In the genomic region with DNA sequence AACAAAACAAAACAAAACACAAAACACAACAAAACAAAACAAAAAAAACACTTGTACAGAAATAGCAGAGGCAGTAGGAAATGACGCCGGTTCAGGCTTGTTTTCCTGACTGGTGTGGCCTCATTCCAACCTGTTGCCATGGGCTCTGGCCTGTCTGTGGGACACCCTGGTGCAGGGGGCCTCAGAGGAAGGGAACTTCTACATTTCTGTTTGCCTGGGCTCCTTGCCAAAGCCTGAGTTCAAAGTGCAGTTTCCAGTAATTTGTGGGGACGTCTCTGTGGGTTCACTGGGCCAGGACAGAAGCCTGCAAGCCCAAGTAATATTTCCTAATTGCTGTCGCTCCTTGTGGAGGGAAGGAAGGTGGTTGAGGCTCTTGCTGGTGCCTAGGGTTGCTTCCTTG, we compare ENCODE assay signal across 9 mouse cellular contexts. TPM values are rescaled to one million over a fixed set of nuclear protein-coding genes. Genes with fewer than 3 reads are reported as not detected.
DNase-seq lines count a peak whose midpoint lies in the region; ATAC-seq and TF ChIP-seq lines count a peak whose summit lies in the region.
"Had no signal": no experiment of that assay in that cellular context is flagged by ENCODE, and none has a peak within 500 bp of the region (broad histone marks: within the 10 kb centered on the region; RNA-seq: fewer than 3 reads in every experiment).

No protein-coding gene starts in this region.

- no peak for TF ChIP-seq EP300 in liver, embryonic 14.5 days (IDR thresholded peaks at IDR 0.05; ENCODE audit: low read depth)

- no peaks in the 10 kb centered on the region for H3K9me3 ChIP-seq in forebrain, postnatal 0 days (ENCODE audit: low read length)
- H3K9me3 ChIP-seq in forebrain, embryonic 11.5 days (ENCODE audit: control insufficient read depth, low read length) = no peaks in the 10 kb centered on the region
- no peaks in the 10 kb centered on the region for H3K9me3 ChIP-seq in G1E (replicated peaks)
- H3K9me3 ChIP-seq in intestine, embryonic 14.5 days (ENCODE audit: control insufficient read depth, low read length) = no peaks in the 10 kb centered on the region
- H3K9me3 ChIP-seq in liver, embryonic 14.5 days (ENCODE audit: control insufficient read depth, low read length) = no peaks in the 10 kb centered on the region

- H3K4me3 ChIP-seq in forebrain, postnatal 0 days (ENCODE audit: low read depth, low read length) = no peak overlapping the region
- no peak overlapping the region for H3K4me3 ChIP-seq in forebrain, embryonic 11.5 days (ENCODE audit: low read depth, low read length)
- no peak overlapping the region for H3K4me3 ChIP-seq in G1E (ENCODE audit: low read depth, low read length)
- no peak overlapping the region for H3K4me3 ChIP-seq in gastrocnemius, adult 2 months
- no peak overlapping the region for H3K4me3 ChIP-seq in intestine, embryonic 14.5 days (ENCODE audit: low read depth, low read length)
- no peak overlapping the region for H3K4me3 ChIP-seq in liver, embryonic 14.5 days (ENCODE audit: insufficient read depth in 1 of 2, low read depth in 2 of 2, low read length in 2 of 2)
- H3K4me3 ChIP-seq: erythroblast, embryonic 14.5 days had no signal

- H3K27me3 ChIP-seq in forebrain, postnatal 0 days (ENCODE audit: insufficient read depth, low read length) = no peaks in the 10 kb centered on the region; the same call in 1 of the 2 replicates
- no peaks in the 10 kb centered on the region for H3K27me3 ChIP-seq in forebrain, embryonic 11.5 days (ENCODE audit: control insufficient read depth, insufficient read depth, low read length)
- peaks cover 29% of the 10 kb centered on the region for H3K27me3 ChIP-seq in G1E (ENCODE audit: insufficient read depth, low read length)
- H3K27me3 ChIP-seq in intestine, embryonic 14.5 days (replicated peaks; ENCODE audit: control insufficient read depth, insufficient read depth, low read length) = no peaks in the 10 kb centered on the region
- peaks cover 6% of the 10 kb centered on the region for H3K27me3 ChIP-seq in liver, embryonic 14.5 days (ENCODE audit: control insufficient read depth, insufficient read depth, low read length)

- intact Hi-C loops in gastrocnemius, adult 2 months (cut with DNase I) = no loop called here

- no peak overlapping the region for H3K9ac ChIP-seq in forebrain, postnatal 0 days
- H3K9ac ChIP-seq in forebrain, embryonic 11.5 days (ENCODE audit: low read length) = no peak overlapping the region
- no peak overlapping the region for H3K9ac ChIP-seq in intestine, embryonic 14.5 days (ENCODE audit: low read length)
- H3K9ac ChIP-seq in liver, embryonic 14.5 days (replicated peaks) = no peak overlapping the region

- WGBS in forebrain, postnatal 0 days = 17% methylated on average over 4 of the region's 4 CpGs
- 70% methylated on average over 4 of the region's 4 CpGs for WGBS in forebrain, embryonic 11.5 days
- 22% methylated on average over 4 of the region's 4 CpGs for WGBS in intestine, embryonic 14.5 days
- 19% methylated on average over 4 of the region's 4 CpGs for WGBS in liver, embryonic 14.5 days (ENCODE audit: insufficient replicate concordance)

- TF ChIP-seq CTCF in forebrain, postnatal 0 days (IDR thresholded peaks at IDR 0.05; ENCODE audit: low read depth) = no peak
- TF ChIP-seq CTCF in G1E (IDR thresholded peaks at IDR 0.05; ENCODE audit: low read depth, low read length) = no peak
- no peak for TF ChIP-seq CTCF in gastrocnemius, adult 2 months (IDR thresholded peaks at IDR 0.05)
- TF ChIP-seq CTCF in liver, embryonic 14.5 days (IDR thresholded peaks at IDR 0.05; ENCODE audit: low read depth) = no peak

- H3K36me3 ChIP-seq in forebrain, postnatal 0 days (ENCODE audit: insufficient read depth) = no peaks in the 10 kb centered on the region
- H3K36me3 ChIP-seq in forebrain, embryonic 11.5 days (ENCODE audit: control insufficient read depth, insufficient read depth, low read length) = no peaks in the 10 kb centered on the region
- H3K36me3 ChIP-seq in G1E (replicated peaks) = no peaks in the 10 kb centered on the region
- no peaks in the 10 kb centered on the region for H3K36me3 ChIP-seq in intestine, embryonic 14.5 days (ENCODE audit: control insufficient read depth, insufficient read depth, low read length)
- no peaks in the 10 kb centered on the region for H3K36me3 ChIP-seq in liver, embryonic 14.5 days (replicated peaks; ENCODE audit: control insufficient read depth, insufficient read depth, low read depth)

- no peak for ATAC-seq in forebrain, postnatal 0 days
- no peak for ATAC-seq in forebrain, embryonic 11.5 days (replicated peaks; ENCODE audit: low FRiP score)
- ATAC-seq in G1E (ENCODE audit: extremely low read depth, insufficient number of reproducible peaks, low FRiP score, poor library complexity, severe bottlenecking) = no peak
- ATAC-seq in intestine, embryonic 14.5 days (replicated peaks; ENCODE audit: low FRiP score, low TSS enrichment, low read depth) = peak; percentile 70; the same call in 1 of the 2 replicates
- ATAC-seq in liver, embryonic 14.5 days (ENCODE audit: insufficient read depth) = peak; percentile 48

- H3K4me2 ChIP-seq in forebrain, postnatal 0 days (ENCODE audit: low read depth) = no peak overlapping the region
- H3K4me2 ChIP-seq in forebrain, embryonic 11.5 days (ENCODE audit: low read depth, low read length, severe bottlenecking) = no peak overlapping the region
- H3K4me2 ChIP-seq in intestine, embryonic 14.5 days (ENCODE audit: low read length) = no peak overlapping the region
- no peak overlapping the region for H3K4me2 ChIP-seq in liver, embryonic 14.5 days (ENCODE audit: low read depth)

- no peak overlapping the region for H3K27ac ChIP-seq in forebrain, postnatal 0 days (ENCODE audit: low read depth, low read length)
- H3K27ac ChIP-seq in forebrain, embryonic 11.5 days (ENCODE audit: low read depth, low read length) = no peak overlapping the region
- peak overlapping the region; percentile 58 for H3K27ac ChIP-seq in gastrocnemius, adult 2 months
- peak overlapping the region; percentile 40 for H3K27ac ChIP-seq in intestine, embryonic 14.5 days (ENCODE audit: low read depth)
- no peak overlapping the region for H3K27ac ChIP-seq in liver, embryonic 14.5 days

- DNase-seq in forebrain, postnatal 0 days = peak; percentile 38
- no peak for DNase-seq in forebrain, embryonic 11.5 days (ENCODE audit: low spot score)
- DNase-seq in G1E (ENCODE audit: low spot score) = peak; percentile 26
- DNase-seq in gastrocnemius, adult 2 months = peak; percentile 60
- peak; percentile 75 for DNase-seq in intestine, embryonic 14.5 days (ENCODE audit: low spot score)
- peak; percentile 32 to 49 (median 38) for DNase-seq in liver, embryonic 14.5 days (ENCODE audit: low read depth in 3 of 3, low spot score in 3 of 3)
- DNase-seq in right cerebral cortex, postnatal 25 days = peak; percentile 20
- DNase-seq in thymus, postnatal 0 days (ENCODE audit: low spot score) = no peak

- H3K4me1 ChIP-seq in forebrain, postnatal 0 days (ENCODE audit: insufficient read depth) = 0 out of 2 replicates have a peak, but pooled peaks cover 5% of the 10 kb centered on the region
- no peaks in the 10 kb centered on the region for H3K4me1 ChIP-seq in forebrain, embryonic 11.5 days (replicated peaks; ENCODE audit: control insufficient read depth, insufficient read depth, low read length)
- H3K4me1 ChIP-seq in G1E (ENCODE audit: insufficient read depth, low read depth, low read length) = peaks cover 58% of the 10 kb centered on the region
- peaks cover 34% of the 10 kb centered on the region for H3K4me1 ChIP-seq in intestine, embryonic 14.5 days (replicated peaks; ENCODE audit: control insufficient read depth, insufficient read depth, low read length)
- H3K4me1 ChIP-seq in liver, embryonic 14.5 days (replicated peaks; ENCODE audit: control insufficient read depth in 2 of 2, insufficient read depth in 2 of 2, low read length in 1 of 2) = peaks cover 0 to 25% of the 10 kb centered on the region in 2 experiments; a peak in 3 of 4 replicates

RNA-seq across cellular contexts. Expression of a gene that starts 4.9 kb away (rescaled TPM):
- 4.9 TPM in 2 replicates for total RNA-seq in forebrain, postnatal 0 days (2014; rRNA removed)
- polyA plus RNA-seq in forebrain, postnatal 0 days (2015; fragmentation: Nextera tagmentation; extraction: Ambion mirVana) = 9.9 and 11.9 TPM in 2 replicates
- 3.6 and 4.8 TPM in 2 replicates for polyA plus RNA-seq in forebrain, embryonic 11.5 days (2014; fragmentation: Nextera tagmentation; extraction: Ambion mirVana)
- total RNA-seq in G1E (2014; fragmentation: Nextera tagmentation) (1.4 TPM in 1 of 2 replicates, not detected in the other), G1E (2017) (19.8 and 28.1 TPM in 2 replicates)
- polyA plus RNA-seq in G1E (2012) = 0.13 and 0.19 TPM in 2 replicates
- total RNA-seq in gastrocnemius, adult 2 months (2021) = under 1 TPM in 1 of 2 experiments, not detected in 1; 0.25 TPM
- 5.2 and 6.0 TPM in 2 replicates for polyA plus RNA-seq in intestine, embryonic 14.5 days (2014; fragmentation: Nextera tagmentation; extraction: Ambion mirVana)
- polyA plus RNA-seq in liver, embryonic 14.5 days (2012; rRNA removed) = 1.6 TPM in 2 replicates
- polyA plus RNA-seq in liver, embryonic 14.5 days (2014; fragmentation: Nextera tagmentation; extraction: Ambion mirVana) = 3.0 and 3.5 TPM in 2 replicates
- 6.0 and 6.1 TPM in 2 replicates for polyA plus RNA-seq in thymus, postnatal 0 days (2015; fragmentation: Nextera tagmentation; extraction: Ambion mirVana)

Comparison
In these comparisons a context has a peak if more than half of its experiments do, and no peak if none do; other contexts are left out.
1. DNase-seq: peak in forebrain, postnatal 0 days (single experiment), G1E (single experiment), gastrocnemius, adult 2 months (single experiment), intestine, embryonic 14.5 days (single experiment), liver, embryonic 14.5 days (3 of 3) and right cerebral cortex, postnatal 25 days (single experiment); none in forebrain, embryonic 11.5 days (single experiment) and thymus, postnatal 0 days (single experiment).
2. ATAC-seq: peak in intestine, embryonic 14.5 days (single experiment) and liver, embryonic 14.5 days (single experiment); none in forebrain, postnatal 0 days (single experiment), forebrain, embryonic 11.5 days (single experiment) and G1E (single experiment).
3. H3K27ac ChIP-seq: peak in gastrocnemius, adult 2 months (single experiment) and intestine, embryonic 14.5 days (single experiment); none in forebrain, postnatal 0 days (single experiment), forebrain, embryonic 11.5 days (single experiment) and liver, embryonic 14.5 days (single experiment).